Mouse (Mus musculus) megakaryocyte, adult 5-6 weeks (primary cell): Measurements from ENCODE around the gene Akap2. TPM values are rescaled to one million over a fixed set of nuclear protein-coding genes. Genes with fewer than 3 reads are reported as not detected.
"Not testable (repeated sequence)": the region's sequence is repeated elsewhere in the genome, so short reads cannot be mapped to it uniquely, and the experiment has no call there.

Experiments used
- ATAC-seq: 2 replicates; pipeline ENCODE4 v1.8.0; 2016; ENCODE audit warnings: mild to moderate bottlenecking, inconsistent platforms; ENCODE audit not compliant: poor library complexity, severe bottlenecking
- total RNA-seq, 2 experiments: library from RNA; stranded (forward) in 1 of 2; stranded (reverse) in 1 of 2; fragments of 153-499, 151-499 nt in 1 of 2; fragments of 221-1000, 200-1000 nt in 1 of 2; gene quantifications; 2 replicates each; pipeline versions ENCODE4 v1.2.3 to v1.2.4; 2015 to 2017

Gene Akap2
- total RNA-seq, 2 experiments from 2014 or later: 0.27 TPM; not detected in 1

DNA sequence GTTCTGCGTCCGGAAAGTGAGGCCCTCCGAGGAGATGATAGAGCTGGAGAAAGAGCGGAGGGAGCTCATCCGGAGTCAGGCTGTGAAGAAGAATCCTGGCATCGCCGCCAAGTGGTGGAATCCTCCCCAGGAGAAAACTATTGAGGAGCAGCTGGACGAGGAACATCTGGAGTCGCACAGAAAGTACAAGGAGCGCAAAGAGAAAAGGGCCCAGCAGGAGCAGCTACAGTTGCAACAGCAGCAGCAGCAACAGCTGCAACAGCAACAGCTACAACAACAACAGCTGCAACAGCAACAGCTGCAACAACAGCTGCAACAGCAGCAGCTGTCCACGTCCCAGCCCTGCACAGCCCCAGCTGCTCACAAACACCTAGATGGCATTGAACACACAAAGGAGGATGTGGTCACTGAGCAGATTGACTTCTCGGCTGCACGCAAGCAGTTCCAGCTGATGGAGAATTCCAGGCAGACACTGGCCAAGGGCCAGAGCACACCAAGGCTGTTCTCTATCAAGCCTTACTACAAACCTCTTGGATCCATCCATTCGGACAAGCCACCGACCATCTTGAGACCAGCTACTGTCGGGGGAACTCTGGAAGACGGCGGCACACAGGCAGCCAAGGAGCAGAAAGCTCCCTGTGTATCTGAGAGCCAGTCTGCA is 138.0 kb downstream of the Akap2 start:
- ATAC-seq: no peak

- ATAC-seq: no peak
Measured at GRCm38 (mm10) chr4:57856673-57857072, 139.2 kb downstream of the Akap2 start.

GRCm38 (mm10) chr4:57860204-57860611 is 142.8 kb downstream of the Akap2 start:
- no peak for ATAC-seq

DNA sequence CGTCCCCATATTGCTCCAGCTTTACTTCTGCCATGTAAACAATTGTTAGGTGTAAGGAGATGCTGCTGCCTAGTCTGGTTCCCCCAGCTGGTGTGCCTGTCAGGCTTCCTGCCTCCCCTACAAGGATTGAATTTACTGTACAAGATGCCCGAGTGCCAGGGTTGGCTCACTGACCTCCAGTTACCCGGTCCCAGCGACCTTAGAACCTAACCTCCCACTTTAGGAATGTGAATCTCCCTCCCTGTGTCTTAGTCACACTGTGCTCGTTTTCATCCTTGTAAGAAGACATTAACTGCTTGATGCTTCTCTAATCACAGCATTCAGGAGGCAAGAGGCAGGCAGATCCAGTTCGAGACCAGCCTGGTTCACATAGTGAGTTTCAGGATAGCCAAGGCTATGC is 143.7 kb downstream of the Akap2 start:
- ATAC-seq: no peak

GRCm38 (mm10) chr4:57861856-57862255 is 144.4 kb downstream of the Akap2 start:
- no peak for ATAC-seq

GRCm38 (mm10) chr4:57862269-57862986 is 145.0 kb downstream of the Akap2 start:
- ATAC-seq: no peak

DNA sequence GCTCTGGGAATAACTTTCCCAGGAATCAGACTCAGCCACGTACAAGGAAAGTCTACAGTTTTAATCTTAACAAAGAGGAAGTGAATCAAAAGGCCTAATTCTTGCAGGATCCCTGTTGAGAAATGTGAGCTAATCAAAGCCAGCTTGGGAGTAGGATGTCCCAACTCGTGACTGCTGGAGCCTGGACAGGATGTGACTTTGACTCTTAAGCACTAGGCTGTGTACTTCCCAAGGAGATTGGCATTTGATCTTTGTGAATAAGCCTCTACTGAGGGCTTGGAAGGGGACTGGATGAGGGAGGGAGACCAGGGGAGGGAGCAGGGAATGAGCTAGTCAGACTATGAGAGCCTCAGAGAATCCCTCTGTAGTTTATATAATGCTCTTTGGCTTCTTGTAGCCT is 148.6 kb downstream of the Akap2 start:
- ATAC-seq: no peak

- no peak for ATAC-seq
Measured at GRCm38 (mm10) chr4:57866990-57867389, 149.5 kb downstream of the Akap2 start.

DNA sequence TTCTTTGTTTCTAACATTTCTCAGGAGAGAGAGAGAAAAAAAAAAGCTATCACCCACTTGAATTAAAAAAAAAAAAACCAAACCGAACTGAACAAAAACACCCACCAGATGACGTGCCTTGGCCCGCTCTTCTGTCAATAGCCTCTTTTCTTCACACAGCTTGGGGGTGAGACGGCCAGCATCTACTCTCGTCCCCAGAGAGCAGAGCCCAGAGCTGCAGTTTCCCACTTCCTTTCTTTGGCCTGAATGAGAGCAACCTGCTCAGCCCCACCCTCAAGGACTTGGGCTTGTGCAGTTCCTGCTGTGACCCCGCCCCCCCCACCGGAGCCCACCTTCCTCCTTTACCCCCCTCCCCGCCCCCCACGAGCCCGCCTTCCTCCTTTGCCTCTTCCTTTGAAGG is 150.0 kb downstream of the Akap2 start:
- ATAC-seq: peak; percentile 45; the same call in 1 of the 2 replicates

- no peak for ATAC-seq
Measured at GRCm38 (mm10) chr4:57879137-57879536, 161.7 kb downstream of the Akap2 start.

GRCm38 (mm10) chr4:57879804-57880357 is 162.4 kb downstream of the Akap2 start:
- peak; percentile 76 for ATAC-seq

DNA sequence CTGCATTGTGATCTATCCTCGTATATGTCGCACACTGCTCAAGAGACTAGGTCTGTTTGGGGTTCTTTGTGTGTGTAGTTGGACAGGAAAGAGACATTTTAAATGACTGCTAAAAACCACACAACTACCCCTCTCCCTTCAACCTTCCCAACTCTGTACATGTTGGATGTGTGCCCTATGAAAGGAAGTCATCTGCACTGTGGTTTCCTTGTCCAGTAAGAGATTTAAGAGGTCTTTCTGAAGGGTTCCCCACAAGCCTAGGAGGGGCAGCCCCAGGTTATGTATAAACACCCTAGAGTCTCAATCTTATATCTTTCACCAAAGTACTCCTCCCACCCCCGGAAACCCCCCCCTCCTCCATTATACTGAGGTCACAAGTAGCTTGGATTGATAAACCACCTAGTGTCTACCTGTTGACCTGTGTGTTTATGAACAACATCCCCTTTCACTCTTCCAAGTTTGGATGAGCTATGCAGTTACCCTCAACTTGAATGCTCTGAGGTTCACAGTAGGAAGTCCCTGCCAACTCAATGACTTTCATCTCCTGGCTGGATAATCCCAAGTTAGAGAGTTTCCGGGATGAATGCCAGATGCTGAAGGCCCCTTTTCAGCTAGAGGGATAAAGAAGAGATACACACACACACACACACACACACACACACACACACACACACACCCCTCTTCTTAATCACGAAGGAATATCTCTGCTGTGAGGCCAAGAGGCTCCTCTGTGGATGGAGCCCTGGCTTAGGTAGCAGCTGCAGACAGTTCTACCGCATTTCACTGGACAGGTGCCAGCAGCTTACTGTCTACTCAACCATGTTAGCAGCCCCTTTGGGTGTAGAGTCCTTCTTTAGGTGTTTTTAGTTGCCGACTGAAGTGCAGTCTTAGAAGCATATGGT is 166.3 kb downstream of the Akap2 start:
- ATAC-seq: no peak

DNA sequence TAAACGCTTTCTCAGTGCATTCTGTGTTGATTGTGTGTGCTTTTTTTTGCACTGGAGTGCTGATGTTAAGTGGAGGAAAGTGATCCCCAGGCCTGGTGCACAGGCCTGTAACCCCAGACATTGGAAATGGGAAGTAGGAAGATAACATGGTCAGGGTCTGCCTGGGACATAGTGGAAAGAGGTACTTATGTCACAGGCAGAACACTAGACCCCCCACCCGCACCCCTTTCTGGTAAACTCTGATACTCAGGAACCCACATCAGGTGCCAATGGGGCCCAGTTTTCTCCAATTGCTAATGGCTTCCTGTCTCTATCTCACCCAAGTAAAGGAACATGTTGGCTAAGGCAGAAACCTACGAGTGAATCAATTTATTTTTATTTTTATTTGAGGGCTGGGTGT is 167.1 kb downstream of the Akap2 start:
- ATAC-seq: no peak

DNA sequence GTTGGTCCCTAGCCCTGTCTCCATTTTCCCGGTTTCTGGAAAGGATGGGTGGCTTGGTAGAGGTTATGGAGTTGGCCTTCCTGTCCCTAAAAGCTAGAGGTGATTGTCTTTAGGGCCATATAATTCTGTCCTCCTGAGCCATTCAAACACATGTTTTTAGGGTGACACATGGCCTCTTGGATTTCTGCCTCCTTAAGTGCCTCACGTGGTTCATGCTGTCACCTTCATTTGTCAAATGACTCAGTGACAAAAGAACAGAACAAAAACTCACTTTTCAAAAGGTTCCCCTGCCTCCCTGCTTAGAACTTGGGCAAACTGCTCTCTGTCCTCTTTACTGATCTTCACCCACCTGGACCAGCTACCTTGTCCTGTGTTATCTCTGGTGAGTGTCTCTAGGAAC is 167.7 kb downstream of the Akap2 start:
- ATAC-seq: no peak

DNA sequence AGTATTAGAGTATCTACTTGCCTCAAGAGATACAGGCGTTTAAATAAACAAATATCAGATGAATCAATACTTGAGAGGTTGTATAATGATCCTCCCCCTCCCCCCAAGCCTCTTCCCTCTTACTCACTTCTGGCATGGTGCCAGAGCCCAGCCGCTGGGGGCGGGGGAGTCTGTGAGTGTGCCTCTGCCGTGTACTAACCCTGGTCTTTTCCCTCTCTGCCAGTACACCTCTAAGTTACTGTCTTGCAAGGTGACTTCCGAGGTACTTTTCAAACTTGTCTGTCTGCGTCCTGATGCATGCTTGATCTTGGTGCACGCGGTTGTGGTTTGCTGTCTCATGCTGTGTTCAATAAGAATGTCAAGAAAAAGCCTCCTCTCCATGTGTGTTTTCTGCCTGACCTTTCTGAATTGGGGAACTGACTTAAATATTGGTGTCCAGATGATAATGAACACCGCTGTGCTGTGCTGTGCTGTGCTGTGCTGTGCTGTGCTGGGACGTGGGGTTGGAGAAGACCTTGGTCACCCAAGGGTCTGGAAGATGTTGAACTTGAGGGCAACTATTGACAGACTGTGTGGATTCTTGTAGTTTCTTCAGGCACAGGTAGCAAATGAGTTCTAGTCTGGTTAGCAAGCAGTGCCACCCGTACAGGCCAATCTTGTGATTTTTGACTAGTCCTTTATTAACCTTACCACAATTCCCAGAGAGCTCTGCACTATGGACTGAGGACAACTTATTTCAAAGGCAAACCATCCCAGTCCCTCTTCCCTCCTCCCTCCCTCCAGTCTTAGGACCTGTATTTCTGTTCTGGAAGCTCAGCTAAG is 168.8 kb downstream of the Akap2 start:
- no peak; the same call in 1 of the 2 replicates for ATAC-seq

- ATAC-seq: no peak
Measured at GRCm38 (mm10) chr4:57886888-57887230, 169.4 kb downstream of the Akap2 start.

GRCm38 (mm10) chr4:57888246-57888645 is 170.8 kb downstream of the Akap2 start:
- ATAC-seq: no peak

DNA sequence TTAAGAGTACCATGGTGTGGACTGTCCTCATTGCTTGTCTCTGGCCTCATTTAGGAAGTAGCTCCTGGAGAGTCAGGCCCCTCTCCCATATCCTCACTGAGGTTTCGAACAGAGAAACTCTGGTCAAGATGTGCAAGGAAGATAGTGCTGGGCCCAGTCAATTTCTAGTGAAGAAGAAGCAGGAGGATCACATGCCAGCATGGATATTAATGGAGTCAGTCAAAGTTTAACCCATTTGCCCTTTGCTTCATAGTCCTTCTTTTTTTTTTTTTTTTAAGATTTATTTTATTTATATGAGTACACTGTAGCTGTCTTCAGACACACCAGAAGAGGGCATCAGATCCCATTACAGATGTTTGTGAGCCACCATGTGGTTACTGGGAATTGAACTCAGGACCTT is 171.5 kb downstream of the Akap2 start:
- ATAC-seq: not testable (repeated sequence)

- no peak for ATAC-seq
Measured at GRCm38 (mm10) chr4:57889773-57890172, 172.3 kb downstream of the Akap2 start.

DNA sequence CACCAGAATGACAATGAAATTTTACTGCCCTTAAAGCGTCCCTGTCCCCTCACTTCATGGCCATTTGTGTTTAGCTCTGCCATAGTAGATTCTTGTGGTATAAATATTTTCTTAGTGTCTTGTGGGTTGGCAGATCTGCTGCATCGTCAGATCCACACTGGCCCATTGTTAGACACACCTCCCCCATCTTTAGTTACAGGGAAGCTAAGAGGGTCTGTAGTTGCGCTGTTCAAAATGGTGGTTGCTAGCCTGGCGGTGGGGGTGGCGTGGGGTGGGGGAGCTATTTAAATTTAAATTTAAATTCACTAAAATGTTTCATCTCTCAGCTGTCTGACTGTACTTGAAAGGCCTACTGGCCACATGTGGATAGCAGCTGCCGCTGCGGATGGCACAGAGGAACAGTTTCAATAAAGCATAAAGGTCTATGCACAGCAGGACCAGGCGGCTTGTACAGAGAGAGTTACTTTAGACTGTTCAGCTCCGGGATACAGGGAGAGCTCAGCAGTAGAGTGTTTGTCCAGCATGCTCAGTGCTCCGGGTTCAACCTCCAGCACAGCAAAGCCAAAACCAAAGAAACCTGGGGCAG is 174.6 kb downstream of the Akap2 start:
- no peak for ATAC-seq
